9 mouse cellular contexts compared by ENCODE assay signal in genomic region chr11:98333981-98334741, GRCm38 (mm10). TPM values are rescaled to one million over a fixed set of nuclear protein-coding genes. Genes with fewer than 3 reads are reported as not detected.
DNase-seq lines count a peak whose midpoint lies in the region; ATAC-seq and TF ChIP-seq lines count a peak whose summit lies in the region.
"Had no signal": no experiment of that assay in that cellular context is flagged by ENCODE, and none has a peak within 500 bp of the region (broad histone marks: within the 10 kb centered on the region; RNA-seq: fewer than 3 reads in every experiment).

No protein-coding gene starts in this region.

- peak; percentile 85 for DNase-seq in left cerebral cortex, postnatal 4 days
- no peak for DNase-seq in left cerebral cortex, adult 9 months (ENCODE audit: low spot score in 2 of 2)
- DNase-seq in cerebellum, postnatal 14 days = peak; percentile 87 to 89
- DNase-seq in hindbrain, postnatal 0 days (ENCODE audit: low spot score) = peak; percentile 67
- no peak for DNase-seq in gastrocnemius, postnatal 14 days
- DNase-seq in layer of hippocampus, postnatal 25 days (ENCODE audit: extremely low spot score in 1 of 2, low spot score in 1 of 2) = no peak
- DNase-seq in MN1 (ENCODE audit: low spot score) = no peak

- peak; percentile 57 for ATAC-seq in hindbrain, postnatal 0 days
- ATAC-seq in neural tube, embryonic 13.5 days (ENCODE audit: low read depth) = peak; percentile 34

- H3K27ac ChIP-seq in hindbrain, postnatal 0 days = peak overlapping the region; percentile 79
- H3K27ac ChIP-seq in neural tube, embryonic 13.5 days (replicated peaks) = peak overlapping the region; percentile 81

- H3K4me3 ChIP-seq in hindbrain, postnatal 0 days (ENCODE audit: low read length) = peak overlapping the region; percentile 30
- peak overlapping the region; percentile 30 for H3K4me3 ChIP-seq in neural tube, embryonic 13.5 days

- no peak for TF ChIP-seq CTCF in hindbrain, postnatal 0 days (IDR thresholded peaks at IDR 0.05; ENCODE audit: low read depth)

- H3K4me1 ChIP-seq in hindbrain, postnatal 0 days (ENCODE audit: insufficient read depth, low read length) = peaks cover 12% of the 10 kb centered on the region
- peaks cover 50% of the 10 kb centered on the region for H3K4me1 ChIP-seq in neural tube, embryonic 13.5 days (replicated peaks)

- intact Hi-C loops in left cerebral cortex, postnatal 4 days (cut with DNase I) = no loop called here
- intact Hi-C loops in gastrocnemius, postnatal 14 days (cut with DNase I; ENCODE audit: low total_unique reads) = no loop called here

- H3K36me3 ChIP-seq in hindbrain, postnatal 0 days (ENCODE audit: insufficient read depth, low read length) = no peaks in the 10 kb centered on the region
- H3K36me3 ChIP-seq in neural tube, embryonic 13.5 days = no peaks in the 10 kb centered on the region

- H3K9ac ChIP-seq in hindbrain, postnatal 0 days (replicated peaks; ENCODE audit: low read length) = peak overlapping the region; percentile 51
- H3K9ac ChIP-seq in neural tube, embryonic 13.5 days = peak overlapping the region; percentile 60

- 1% methylated on average over 25 of the region's 41 CpGs for WGBS in hindbrain, postnatal 0 days
- WGBS in neural tube, embryonic 13.5 days = 2% methylated on average over 40 of the region's 41 CpGs

- no peaks in the 10 kb centered on the region for H3K9me3 ChIP-seq in hindbrain, postnatal 0 days (ENCODE audit: low read length)
- no peaks in the 10 kb centered on the region for H3K9me3 ChIP-seq in neural tube, embryonic 13.5 days

- peak overlapping the region; percentile 58 for H3K4me2 ChIP-seq in hindbrain, postnatal 0 days (ENCODE audit: low read depth, low read length)
- peak overlapping the region; percentile 57 for H3K4me2 ChIP-seq in neural tube, embryonic 13.5 days

- H3K27me3 ChIP-seq in hindbrain, postnatal 0 days (ENCODE audit: insufficient read depth, low read length) = peaks cover 32% of the 10 kb centered on the region
- peaks cover 99% of the 10 kb centered on the region for H3K27me3 ChIP-seq in neural tube, embryonic 13.5 days

RNA-seq across cellular contexts. Expression of gene Neurod2, which starts 4.7 kb away (rescaled TPM):
- total RNA-seq in left cerebral cortex, postnatal 4 days (2021) = 100 to 1,000 TPM; 125 to 133 TPM
- 87.0 and 93.2 TPM in 2 replicates for total RNA-seq in hindbrain, postnatal 0 days (2014; rRNA removed)
- polyA plus RNA-seq in hindbrain, postnatal 0 days (2015; fragmentation: Nextera tagmentation; extraction: Ambion mirVana) = 30.7 and 34.3 TPM in 2 replicates
- 26.4 and 27.0 TPM in 2 replicates for polyA plus RNA-seq in neural tube, embryonic 13.5 days (2015; fragmentation: Nextera tagmentation; extraction: Ambion mirVana)
- total RNA-seq in gastrocnemius, postnatal 14 days (2021) = not detected
- 100 to 1,000 TPM; 139 to 148 TPM for total RNA-seq in layer of hippocampus, postnatal 25 days (2021)
- polyA plus RNA-seq: gonadal fat pad, adult 2 months had no signal

RNA-seq across cellular contexts. Expression of gene Ppp1r1b, which starts 14.0 kb away (rescaled TPM):
- total RNA-seq in left cerebral cortex, postnatal 4 days (2021) = 10 to 100 TPM; 52.3 to 53.4 TPM
- 1.3 and 3.5 TPM in 2 replicates for total RNA-seq in hindbrain, postnatal 0 days (2014; rRNA removed)
- 18.0 and 19.1 TPM in 2 replicates for polyA plus RNA-seq in hindbrain, postnatal 0 days (2015; fragmentation: Nextera tagmentation; extraction: Ambion mirVana)
- 1.7 and 2.1 TPM in 2 replicates for polyA plus RNA-seq in neural tube, embryonic 13.5 days (2015; fragmentation: Nextera tagmentation; extraction: Ambion mirVana)
- total RNA-seq in gastrocnemius, postnatal 14 days (2021) = under 1 TPM; 0.20 to 0.29 TPM
- total RNA-seq in layer of hippocampus, postnatal 25 days (2021) = 10 to 100 TPM; 45.4 to 49.9 TPM

RNA-seq across cellular contexts. Expression of gene Stard3, which starts 24.0 kb away (rescaled TPM):
- total RNA-seq in left cerebral cortex, postnatal 4 days (2021) = 10 to 100 TPM; 21.3 to 26.0 TPM
- 44.0 and 52.4 TPM in 2 replicates for total RNA-seq in hindbrain, postnatal 0 days (2014; rRNA removed)
- polyA plus RNA-seq in hindbrain, postnatal 0 days (2015; fragmentation: Nextera tagmentation; extraction: Ambion mirVana) = 28.4 and 31.9 TPM in 2 replicates
- 39.7 and 41.1 TPM in 2 replicates for polyA plus RNA-seq in neural tube, embryonic 13.5 days (2015; fragmentation: Nextera tagmentation; extraction: Ambion mirVana)
- 1 to 10 TPM; 7.3 to 9.4 TPM for total RNA-seq in gastrocnemius, postnatal 14 days (2021)
- total RNA-seq in layer of hippocampus, postnatal 25 days (2021) = 10 to 100 TPM; 31.5 to 34.3 TPM

RNA-seq across cellular contexts. Expression of gene Tcap, which starts 49.5 kb away (rescaled TPM):
- total RNA-seq in left cerebral cortex, postnatal 4 days (2021) = under 1 TPM; 0.56 to 0.64 TPM
- total RNA-seq in hindbrain, postnatal 0 days (2014; rRNA removed) = 0.26 and 4.4 TPM in 2 replicates
- not detected in 2 replicates for polyA plus RNA-seq in hindbrain, postnatal 0 days (2015; fragmentation: Nextera tagmentation; extraction: Ambion mirVana)
- 0.42 and 2.1 TPM in 2 replicates for polyA plus RNA-seq in neural tube, embryonic 13.5 days (2015; fragmentation: Nextera tagmentation; extraction: Ambion mirVana)
- 1,000 to 10,000 TPM in 1 of 2 experiments, 100 to 1,000 TPM in 1; 673 to 1,120 TPM for total RNA-seq in gastrocnemius, postnatal 14 days (2021)
- total RNA-seq in layer of hippocampus, postnatal 25 days (2021) = under 1 TPM; 0.66 to 0.76 TPM

RNA-seq across cellular contexts. Expression of gene Pnmt, which starts 52.1 kb away (rescaled TPM):
- total RNA-seq in left cerebral cortex, postnatal 4 days (2021) = 1 to 10 TPM in 1 of 2 experiments, not detected in 1; 1.0 TPM
- 1.2 and 5.4 TPM in 2 replicates for total RNA-seq in hindbrain, postnatal 0 days (2014; rRNA removed)
- 5.4 and 5.5 TPM in 2 replicates for polyA plus RNA-seq in hindbrain, postnatal 0 days (2015; fragmentation: Nextera tagmentation; extraction: Ambion mirVana)
- 0.73 and 0.79 TPM in 2 replicates for polyA plus RNA-seq in neural tube, embryonic 13.5 days (2015; fragmentation: Nextera tagmentation; extraction: Ambion mirVana)
- under 1 TPM; 0.39 to 0.53 TPM for total RNA-seq in gastrocnemius, postnatal 14 days (2021)
- not detected for total RNA-seq in layer of hippocampus, postnatal 25 days (2021)

Comparison
In these comparisons a context has a peak if more than half of its experiments do, and no peak if none do; other contexts are left out.
1. DNase-seq: peak in left cerebral cortex, postnatal 4 days (single experiment), cerebellum, postnatal 14 days (2 of 2) and hindbrain, postnatal 0 days (single experiment); none in left cerebral cortex, adult 9 months (0 of 2), gastrocnemius, postnatal 14 days (single experiment), layer of hippocampus, postnatal 25 days (0 of 2) and MN1 (single experiment).
2. RNA of gene Neurod2, which starts 4.7 kb away (total RNA-seq): 139 to 148 TPM in layer of hippocampus, postnatal 25 days, 125 to 133 TPM in left cerebral cortex, postnatal 4 days and 87.0 to 93.2 TPM in hindbrain, postnatal 0 days; not detected in gastrocnemius, postnatal 14 days; every median in the first group is over 10 times any median in the second.
3. RNA of gene Ppp1r1b, which starts 14.0 kb away (total RNA-seq): 52.3 to 53.4 TPM in left cerebral cortex, postnatal 4 days and 45.4 to 49.9 TPM in layer of hippocampus, postnatal 25 days; 1.3 to 3.5 TPM in hindbrain, postnatal 0 days and 0.20 to 0.29 TPM in gastrocnemius, postnatal 14 days; every median in the first group is over 10 times any median in the second.